Mouse (Mus musculus) stomach, embryonic 16.5 days (tissue): Measurements from ENCODE around the gene Wdr1. TPM values are rescaled to one million over a fixed set of nuclear protein-coding genes. Genes with fewer than 3 reads are reported as not detected.

Experiments used
- ATAC-seq: fragments of 200-750 bp; cut with Nextera tagmentation; 2 replicates; pipeline ENCODE4 v1.8.0; 2017; ENCODE audit warnings: moderate number of reproducible peaks, moderate TSS enrichment; ENCODE audit not compliant: insufficient read depth, low FRiP score
- H3K27ac ChIP-seq: fragments of 300-500 bp; sonication (generic); 2 replicates; pipeline ENCODE4 v1.5.1; 2014; ENCODE audit warnings: low read length
- H3K27me3 ChIP-seq: fragments of 300-500 bp; sonication (generic); 2 replicates; pipeline ENCODE4 v1.6.1; 2014; ENCODE audit warnings: low read length, control low read depth, mixed read lengths; ENCODE audit not compliant: control insufficient read depth, insufficient read depth
- H3K36me3 ChIP-seq: fragments of 300-500 bp; sonication (generic); 2 replicates; pipeline ENCODE4 v1.6.1; 2014; ENCODE audit warnings: low read length; ENCODE audit not compliant: control insufficient read depth, insufficient read depth
- H3K4me1 ChIP-seq: fragments of 300-500 bp; sonication (generic); 2 replicates; pipeline ENCODE4 v1.6.1; 2014; ENCODE audit warnings: low read length, control low read depth, mixed read lengths; ENCODE audit not compliant: control insufficient read depth, insufficient read depth
- H3K4me2 ChIP-seq: fragments of 300-500 bp; sonication (generic); 2 replicates; pipeline ENCODE4 v1.6.1; 2014; ENCODE audit warnings: low read depth, low read length, mixed read lengths
- H3K4me3 ChIP-seq: fragments of 300-500 bp; sonication (generic); replicated peaks from 2 replicates; pipeline ENCODE4 v1.5.1; 2014; ENCODE audit warnings: mild to moderate bottlenecking, low read length
- H3K9ac ChIP-seq: fragments of 300-500 bp; sonication (generic); 2 replicates; pipeline ENCODE4 v1.6.1; 2014; ENCODE audit warnings: low read length
- H3K9me3 ChIP-seq: fragments of 300-500 bp; sonication (generic); replicated peaks from 2 replicates; pipeline ENCODE4 v1.6.1; 2016; ENCODE audit warnings: low read length, control low read depth; ENCODE audit not compliant: control insufficient read depth
- WGBS: fragments of 180-500 bp; shearing (Covaris S2); extraction: QIAGEN DNeasy Blood & Tissue Kit; methylation state at CpG from one replicate; pipeline ENCODE4 v1.1.7; 2014; 5-methylcytosine and 5-hydroxymethylcytosine counted together
- polyA plus RNA-seq: library from polyadenylated mRNA; unstranded; fragments of >200 nt; fragmentation: Nextera tagmentation; extraction: Ambion mirVana; gene quantifications from 2 replicates; pipeline ENCODE4 v1.2.1, GENCODE M21; 2015

Wdr1 gene
- polyA plus RNA-seq, 1 experiment from 2014 or later = 252 TPM

DNA sequence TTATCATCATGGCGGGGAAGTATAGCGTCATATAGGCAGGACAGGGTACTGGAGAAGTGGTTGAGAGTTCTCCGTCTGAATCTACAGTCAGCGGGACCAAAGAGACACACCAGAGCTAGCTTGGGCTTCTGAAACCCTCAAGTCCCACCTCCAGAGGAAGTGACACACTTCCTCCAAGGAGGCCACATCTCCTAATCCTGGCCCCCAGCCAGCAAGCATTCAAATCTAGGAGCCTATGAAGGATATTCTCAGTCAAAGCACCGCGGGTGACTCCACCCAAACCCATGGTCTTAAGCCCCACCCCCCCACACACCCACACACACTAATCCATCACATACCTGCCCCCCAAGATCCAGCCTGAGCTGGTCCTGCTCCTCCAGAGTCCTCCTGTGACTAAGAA is 69.1 kb downstream of the Wdr1 start:
- 86% methylated on average over 6 of the region's 6 CpGs for WGBS
- H3K4me3 ChIP-seq = no peak overlapping the region
- H3K4me2 ChIP-seq = no peak overlapping the region
- no peaks in the 10 kb centered on the region for H3K9me3 ChIP-seq
- H3K27ac ChIP-seq = no peak overlapping the region
- no peak overlapping the region for H3K9ac ChIP-seq
- H3K36me3 ChIP-seq = no peaks in the 10 kb centered on the region
- H3K27me3 ChIP-seq = no peaks in the 10 kb centered on the region
- ATAC-seq = no peak
- H3K4me1 ChIP-seq = no peaks in the 10 kb centered on the region

DNA sequence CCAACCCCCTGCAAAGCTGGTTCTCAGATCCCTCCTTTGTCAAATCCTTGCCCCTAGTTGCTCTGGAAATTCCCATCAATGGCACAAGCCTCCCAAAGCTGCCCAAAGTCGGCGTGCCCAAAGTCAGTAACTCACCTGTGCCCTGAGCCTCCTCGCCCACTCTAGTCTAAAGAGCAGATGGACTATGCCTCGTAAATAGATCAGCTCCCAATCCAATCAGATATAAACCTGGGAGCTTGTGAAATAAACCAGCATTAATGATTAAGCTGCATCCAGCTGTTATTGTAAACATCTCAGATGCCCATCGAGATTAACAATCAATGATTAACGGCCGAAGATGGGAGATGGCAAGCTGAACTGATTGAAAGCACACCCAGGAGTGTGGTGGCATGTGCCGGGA is 71.3 kb downstream of the Wdr1 start:
- no peak overlapping the region for H3K4me2 ChIP-seq
- WGBS = 63% methylated on average over 8 of the region's 8 CpGs
- no peaks in the 10 kb centered on the region for H3K36me3 ChIP-seq
- H3K27me3 ChIP-seq = no peaks in the 10 kb centered on the region
- no peak overlapping the region for H3K27ac ChIP-seq
- no peak overlapping the region for H3K4me3 ChIP-seq
- H3K9ac ChIP-seq = no peak overlapping the region
- no peaks in the 10 kb centered on the region for H3K9me3 ChIP-seq
- no peaks in the 10 kb centered on the region for H3K4me1 ChIP-seq
- no peak for ATAC-seq

DNA sequence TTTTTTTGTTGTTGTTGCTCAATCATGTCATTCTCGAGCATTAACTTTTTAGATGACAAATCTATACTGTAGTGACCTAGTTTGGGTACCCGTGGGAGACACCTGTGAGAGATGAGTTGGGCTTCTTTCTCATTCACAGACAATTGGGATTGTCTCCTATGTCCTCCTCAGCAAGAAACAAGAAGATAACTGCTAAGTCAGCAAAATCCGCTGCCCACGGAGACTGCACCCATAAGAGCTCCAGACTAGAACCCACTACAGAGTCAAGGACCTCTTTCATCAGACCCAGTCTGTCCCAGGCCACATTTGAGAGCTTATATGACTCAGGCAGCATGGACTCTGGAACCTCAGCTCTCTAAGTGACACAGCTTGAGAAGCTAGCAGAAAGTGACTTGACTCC is 73.3 kb downstream of the Wdr1 start:
- Histone ChIP-seq H3K4me3 (no peak overlapping the region), H3K27me3 (no peaks in the 10 kb centered on the region), H3K27ac (no peak overlapping the region), H3K9me3 (no peaks in the 10 kb centered on the region), H3K4me1 (no peaks in the 10 kb centered on the region), H3K36me3 (no peaks in the 10 kb centered on the region), H3K4me2 (no peak overlapping the region), H3K9ac (no peak overlapping the region)
- ATAC-seq = no peak
- 83% methylated on average over 4 of the region's 4 CpGs for WGBS

DNA sequence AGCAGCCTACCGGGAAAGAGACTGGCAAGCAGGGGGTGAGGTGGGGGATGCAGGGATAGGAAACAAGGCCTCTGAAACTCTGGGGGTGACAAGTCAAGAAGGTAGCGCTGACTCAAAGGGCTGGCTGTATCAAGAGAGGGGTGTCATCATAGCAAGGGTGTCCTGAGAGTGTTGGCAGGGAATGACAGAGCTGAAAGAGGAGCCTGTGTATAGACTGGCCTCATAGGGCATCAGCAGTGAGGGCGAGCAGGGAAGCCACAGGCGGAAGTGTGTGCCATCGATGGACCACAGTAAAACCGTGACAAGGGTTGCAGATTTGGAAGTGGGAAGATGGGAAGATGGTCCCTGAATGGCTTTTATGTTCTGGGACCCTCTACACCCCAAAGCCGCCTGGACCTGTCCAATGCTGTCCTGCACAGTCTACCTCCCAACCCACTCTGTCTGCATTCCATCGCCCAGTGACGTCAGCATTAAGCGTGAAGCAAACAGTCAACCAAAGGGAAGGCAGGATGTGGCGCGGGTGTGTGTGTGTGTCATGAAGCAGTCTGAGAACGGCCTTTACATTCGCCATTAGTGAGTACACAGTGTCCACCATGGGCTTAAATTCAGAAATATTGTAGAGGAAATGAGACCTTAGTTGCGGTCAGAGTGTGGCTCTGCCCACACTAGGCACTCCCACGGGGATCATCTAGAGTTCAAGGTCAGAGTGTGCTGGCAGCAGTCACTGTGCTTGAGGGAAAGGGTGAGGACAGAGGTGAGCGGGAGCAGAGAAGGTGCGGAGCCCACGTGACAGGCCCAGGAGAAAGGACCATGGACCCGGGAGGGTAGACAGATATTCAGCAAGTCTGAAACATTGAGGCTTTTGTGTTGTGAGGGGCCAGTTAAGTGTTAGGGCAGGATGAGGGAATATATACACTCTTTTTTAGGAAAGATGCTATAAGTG is 74.1 kb downstream of the Wdr1 start:
- no peak overlapping the region for H3K27ac ChIP-seq
- no peak overlapping the region for H3K9ac ChIP-seq

DNA sequence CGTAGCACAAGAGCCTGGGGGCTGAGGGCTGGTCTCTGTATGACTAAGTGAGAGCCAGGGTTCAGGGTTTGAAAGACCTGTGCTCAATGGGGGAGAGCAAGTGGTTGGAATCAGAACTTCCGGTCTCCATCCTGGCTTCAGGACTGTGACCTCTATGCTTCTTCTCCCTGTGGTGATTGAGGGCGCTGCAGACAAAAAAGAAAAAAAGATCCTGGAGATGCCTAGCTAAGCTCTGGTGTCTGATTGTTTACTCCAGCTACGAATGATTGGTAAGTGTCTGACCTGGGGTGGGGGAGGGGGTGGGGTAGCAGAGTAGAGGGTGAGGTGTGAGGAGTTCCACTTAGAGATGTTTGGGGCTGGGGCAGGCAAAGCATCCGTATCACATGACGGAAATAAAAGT is 75.0 kb downstream of the Wdr1 start:
- WGBS = 34% methylated on average over 6 of the region's 6 CpGs
- ATAC-seq = no peak

More for the DNA sequence above, 74.1 kb downstream of the Wdr1 start:
- Histone ChIP-seq H3K9me3 (no peaks in the 10 kb centered on the region), H3K4me2 (no peak overlapping the region), H3K36me3 (no peaks in the 10 kb centered on the region), H3K4me3 (no peak overlapping the region), H3K27me3 (no peaks in the 10 kb centered on the region), H3K4me1 (no peaks in the 10 kb centered on the region)
- ATAC-seq = 0 out of 2 replicates have a peak, but pooled peaks have one; percentile 23
- 73% methylated on average over 20 of the region's 20 CpGs for WGBS

DNA sequence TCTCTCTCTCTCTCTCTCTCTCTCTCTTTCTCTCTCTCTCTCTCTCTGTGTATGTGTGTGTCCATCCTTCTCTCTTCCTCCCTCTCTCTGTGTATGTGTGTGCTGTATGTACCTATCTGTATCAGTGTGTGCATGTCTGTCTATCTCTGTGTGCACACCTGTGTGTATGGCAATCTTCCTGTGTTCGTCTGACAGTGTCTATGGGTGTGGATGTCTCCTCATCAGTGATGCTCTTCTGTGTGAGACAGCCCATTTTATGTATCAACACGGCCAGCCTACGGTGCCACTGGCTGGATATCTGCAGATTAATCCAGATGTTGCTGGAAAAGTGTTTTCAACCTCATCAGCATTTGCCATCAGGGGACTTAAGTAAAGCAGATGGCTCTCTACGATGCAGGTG is 75.8 kb downstream of the Wdr1 start:
- H3K4me2 ChIP-seq = no peak overlapping the region
- ATAC-seq = no peak
- 80% methylated on average over 4 of the region's 4 CpGs for WGBS
- H3K9ac ChIP-seq = no peak overlapping the region
- H3K4me3 ChIP-seq = no peak overlapping the region
- no peaks in the 10 kb centered on the region for H3K4me1 ChIP-seq
- no peaks in the 10 kb centered on the region for H3K9me3 ChIP-seq
- H3K27ac ChIP-seq = no peak overlapping the region
- no peaks in the 10 kb centered on the region for H3K27me3 ChIP-seq
- no peaks in the 10 kb centered on the region for H3K36me3 ChIP-seq

More for the DNA sequence above, 75.0 kb downstream of the Wdr1 start:
- no peak overlapping the region for H3K9ac ChIP-seq
- no peaks in the 10 kb centered on the region for H3K27me3 ChIP-seq
- no peak overlapping the region for H3K4me3 ChIP-seq
- H3K27ac ChIP-seq = no peak overlapping the region
- H3K4me2 ChIP-seq = no peak overlapping the region
- no peaks in the 10 kb centered on the region for H3K36me3 ChIP-seq
- H3K4me1 ChIP-seq = no peaks in the 10 kb centered on the region
- H3K9me3 ChIP-seq = no peaks in the 10 kb centered on the region

DNA sequence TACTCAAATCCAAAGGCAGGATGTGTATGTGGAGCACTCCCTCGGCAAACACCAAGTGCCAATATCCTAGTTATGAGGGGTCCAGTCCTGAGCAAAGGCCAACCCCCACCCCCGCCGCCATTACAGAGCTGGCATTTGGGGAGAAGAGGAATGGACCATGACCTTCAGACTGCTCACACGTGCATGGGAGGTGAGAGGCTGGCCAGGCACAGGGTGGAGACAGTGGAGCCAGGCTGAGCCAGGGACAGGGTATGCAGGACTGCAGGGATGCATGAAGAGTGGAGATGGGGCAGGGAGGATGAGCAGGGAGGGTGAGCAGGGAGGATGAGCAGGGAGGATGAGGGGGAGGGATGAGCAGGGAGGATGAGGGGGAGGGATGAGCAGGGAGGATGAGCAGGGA is 77.1 kb downstream of the Wdr1 start:
- Histone ChIP-seq H3K4me2 (no peak overlapping the region), H3K9ac (no peak overlapping the region), H3K27me3 (no peaks in the 10 kb centered on the region), H3K4me3 (no peak overlapping the region), H3K9me3 (no peaks in the 10 kb centered on the region), H3K27ac (no peak overlapping the region), H3K36me3 (no peaks in the 10 kb centered on the region), H3K4me1 (no peaks in the 10 kb centered on the region)
- ATAC-seq = peak; percentile 26; the same call in 1 of the 2 replicates
- 62% methylated on average over 4 of the region's 4 CpGs for WGBS

DNA sequence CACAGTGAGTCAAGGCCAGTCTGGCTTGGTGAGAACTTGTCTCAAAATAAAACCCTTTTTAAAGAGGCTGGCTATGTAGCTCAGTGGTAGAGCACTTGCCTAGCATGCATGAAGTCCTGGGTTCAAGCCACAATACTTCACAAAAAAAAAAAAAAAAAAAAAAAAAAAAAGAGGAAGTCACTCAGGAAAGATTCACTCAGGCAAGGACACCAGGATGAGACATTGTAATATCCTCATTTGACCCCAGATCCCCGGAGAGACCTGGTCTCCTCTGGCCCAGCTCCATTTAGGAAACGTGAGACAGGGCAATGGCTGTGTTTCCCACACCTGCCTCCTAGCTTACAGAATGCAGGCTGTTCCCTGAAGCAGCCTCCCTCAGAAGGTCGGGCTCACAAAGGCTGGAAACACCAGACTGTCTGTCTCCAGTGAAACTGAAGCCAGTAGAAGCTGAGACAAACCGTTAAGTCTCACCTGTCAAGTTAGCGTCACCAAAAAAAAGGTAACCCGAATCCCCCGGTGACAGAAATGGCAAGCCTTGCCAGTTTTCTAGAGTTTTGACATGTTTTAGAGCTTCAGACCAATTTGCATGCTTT is 79.4 kb downstream of the Wdr1 start:
- H3K27me3 ChIP-seq = no peaks in the 10 kb centered on the region
- WGBS = 57% methylated on average over 7 of the region's 7 CpGs
- H3K36me3 ChIP-seq = no peaks in the 10 kb centered on the region
- no peak overlapping the region for H3K27ac ChIP-seq
- no peak overlapping the region for H3K4me3 ChIP-seq
- no peak overlapping the region for H3K4me2 ChIP-seq
- no peaks in the 10 kb centered on the region for H3K9me3 ChIP-seq
- no peak for ATAC-seq
- H3K9ac ChIP-seq = no peak overlapping the region
- H3K4me1 ChIP-seq = peaks cover 8% of the 10 kb centered on the region
